Mouse (Mus musculus): ENCODE measurements at regions not wholly inside any gene's neighbourhood (a gene's known extent, or its start where the extent isn't known, plus 50 kb on each side); places are given as distances from the start of the nearest gene placed in this dataset.

DNA sequence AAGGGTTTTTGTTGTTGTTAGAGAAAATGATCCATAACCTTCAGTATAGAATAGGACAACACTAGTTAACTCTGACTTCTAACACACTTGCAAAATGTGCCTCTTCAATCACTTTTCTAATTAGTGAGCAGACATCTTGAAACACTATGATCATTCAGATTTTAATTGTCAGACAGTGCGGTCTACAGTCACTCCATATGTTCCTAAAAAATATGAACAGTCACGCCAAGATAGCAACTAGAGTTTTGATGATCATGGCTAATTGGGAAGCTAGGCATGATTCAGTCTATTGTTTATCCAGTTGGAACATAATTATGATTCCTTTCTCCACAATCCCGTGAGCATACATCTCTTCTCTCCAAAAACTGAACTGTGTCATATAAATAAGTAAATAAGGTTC lies 372.1 kb downstream of the Fam198b start:
- DNase-seq = no peak

DNA sequence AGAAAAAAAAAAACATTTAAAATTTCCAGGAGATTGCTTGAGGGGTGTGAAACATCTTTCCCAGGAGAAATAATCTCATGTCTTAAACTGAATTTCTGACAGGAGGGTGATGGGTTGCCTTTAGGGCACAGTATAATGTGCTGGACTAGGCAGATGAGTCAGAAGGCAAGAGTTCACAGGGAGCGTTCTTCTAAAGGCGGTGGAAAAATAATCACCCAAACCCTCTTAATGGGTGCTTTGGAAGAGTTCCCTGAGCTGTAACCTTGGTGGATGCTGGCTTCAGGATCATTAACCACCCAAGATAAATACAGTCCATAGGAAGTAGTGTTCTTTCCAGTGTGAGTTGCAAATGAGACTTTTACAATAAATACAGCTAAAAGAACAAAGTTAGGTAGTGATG lies 378.8 kb downstream of the Fam198b start:
- DNase-seq = no peak

DNA sequence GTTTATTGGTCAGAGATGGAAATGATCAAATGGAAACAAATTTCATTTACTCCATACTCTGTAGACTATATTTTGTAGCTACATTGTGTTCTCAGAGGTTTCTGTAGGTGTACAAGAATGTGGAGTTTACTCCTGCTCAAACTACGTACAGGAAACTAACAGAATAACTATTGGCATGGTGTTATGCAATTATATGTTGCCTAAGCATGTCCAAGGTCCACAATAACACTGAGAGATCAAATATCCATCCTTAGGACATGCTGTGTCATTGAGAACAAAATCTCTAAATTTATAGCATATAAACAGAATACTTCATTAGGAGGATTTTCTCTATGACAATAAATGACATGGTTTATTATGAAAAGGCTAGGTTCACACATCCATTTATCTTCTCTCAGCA lies 400.3 kb downstream of the Fam198b start:
- DNase-seq = no peak

DNA sequence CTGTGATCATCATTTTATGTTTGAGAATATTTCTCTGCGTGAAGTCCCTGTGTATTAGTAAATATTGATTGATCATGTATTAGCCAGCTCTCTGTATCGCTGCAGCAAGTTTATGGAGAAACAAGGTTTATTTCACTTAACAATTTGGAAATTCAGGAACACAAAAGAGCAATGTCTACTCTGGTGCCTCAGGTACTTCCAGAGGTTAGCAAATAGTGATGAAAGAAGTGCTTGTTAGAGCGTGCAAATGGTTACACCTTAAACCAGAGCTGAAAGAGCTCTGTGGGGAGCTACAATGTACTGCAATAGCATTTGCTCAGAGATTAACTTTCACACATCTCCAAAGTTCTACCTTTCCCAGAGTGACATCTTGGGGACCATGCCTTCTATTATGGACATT lies 400.9 kb downstream of the Fam198b start:
- DNase-seq = no peak

DNA sequence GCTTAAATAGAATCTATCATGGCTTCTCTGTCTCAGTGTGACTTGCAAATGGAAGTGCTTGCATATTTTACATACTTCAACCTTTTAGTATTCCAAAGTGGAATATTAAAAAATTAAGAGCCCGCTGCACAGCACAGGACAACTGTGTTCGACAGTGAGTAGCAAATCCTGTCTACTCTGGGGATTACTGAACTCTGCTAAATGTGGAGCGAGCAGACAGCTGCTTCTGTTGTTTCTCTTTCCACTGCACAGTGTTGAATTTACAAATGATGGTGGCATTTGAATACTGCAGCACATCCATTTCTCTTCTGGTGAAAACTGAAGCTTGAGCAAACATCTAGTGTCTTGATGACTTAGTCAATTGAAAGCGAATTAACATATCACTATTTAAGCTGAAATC lies 409.2 kb downstream of the Fam198b start:
- no peak for DNase-seq

DNA sequence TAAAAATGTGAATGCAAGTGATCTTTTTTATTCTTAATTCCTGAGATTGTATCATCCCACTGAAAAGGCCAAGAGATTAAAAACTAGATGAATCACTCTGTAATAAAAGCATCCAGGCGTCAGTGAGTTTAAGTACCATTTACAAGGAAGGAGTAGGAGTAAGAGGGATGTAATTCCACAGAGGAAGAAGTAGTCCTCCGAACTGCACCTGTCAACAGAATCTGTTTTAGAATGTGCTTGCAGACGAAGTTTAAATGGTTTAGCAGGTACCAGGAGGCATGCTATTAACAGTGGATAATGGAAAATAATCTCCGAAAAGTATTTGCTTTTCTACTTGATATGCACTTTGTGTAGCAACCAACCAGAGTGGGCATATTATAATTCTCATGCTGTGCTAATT lies 423.3 kb downstream of the Fam198b start:
- DNase-seq = no peak

DNA sequence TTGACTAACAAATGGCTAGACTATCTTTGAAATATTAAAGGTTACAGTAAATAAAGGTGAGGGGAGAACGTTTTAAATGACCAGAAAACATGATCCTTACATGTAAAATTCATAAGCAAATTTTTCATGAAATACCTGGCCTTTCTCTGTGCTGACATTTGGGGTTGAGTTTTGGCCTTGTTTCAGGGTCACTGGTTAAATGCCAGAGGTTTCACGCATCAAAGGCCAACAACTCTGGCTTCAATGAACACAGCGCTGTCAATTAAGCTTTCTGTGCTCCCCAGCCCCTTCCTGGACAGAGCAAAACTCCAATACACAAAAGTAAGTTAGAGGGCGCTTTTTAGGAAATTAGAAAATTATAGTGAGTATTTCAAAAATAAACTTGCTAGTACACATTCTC lies 425.6 kb downstream of the Fam198b start:
- no peak for DNase-seq

DNA sequence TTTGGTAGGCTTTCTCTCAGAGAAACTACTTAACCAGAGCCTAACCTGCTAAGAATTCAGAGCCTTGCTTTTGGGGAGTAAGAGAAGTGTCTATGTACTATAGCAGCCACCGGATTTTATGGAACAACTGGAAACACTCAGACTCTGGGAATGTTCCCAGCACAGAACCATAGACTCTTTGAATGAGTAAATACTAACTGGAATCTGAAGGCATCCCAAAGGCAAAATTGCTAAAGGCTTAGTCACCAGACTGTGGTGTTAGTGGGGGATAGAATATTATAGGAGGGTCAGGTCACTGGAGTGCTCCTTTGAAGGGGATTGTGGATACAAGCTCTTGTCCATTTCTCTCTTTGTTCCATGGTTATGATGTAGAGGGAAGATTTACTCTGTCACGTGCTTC lies 427.4 kb downstream of the Fam198b start:
- DNase-seq = no peak

DNA sequence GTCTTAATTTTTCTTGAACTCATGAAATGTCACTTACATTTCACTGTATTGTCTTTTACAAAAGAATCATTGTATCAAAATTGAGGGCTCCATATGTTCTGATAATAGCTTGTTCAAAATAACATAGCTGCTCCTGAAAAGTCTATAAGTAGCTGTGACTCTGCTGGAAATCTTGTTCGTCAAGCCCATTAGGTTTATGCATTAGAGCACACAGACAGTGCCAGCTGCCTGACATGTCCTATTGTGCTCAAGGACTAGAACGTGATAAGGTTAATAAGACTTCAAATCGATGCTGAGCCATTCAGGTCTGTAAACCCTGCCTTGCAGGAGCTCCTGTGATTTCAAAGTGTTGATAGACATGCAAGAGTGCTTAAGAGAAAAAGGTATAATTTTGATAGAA lies 438.0 kb downstream of the Fam198b start:
- DNase-seq = no peak

DNA sequence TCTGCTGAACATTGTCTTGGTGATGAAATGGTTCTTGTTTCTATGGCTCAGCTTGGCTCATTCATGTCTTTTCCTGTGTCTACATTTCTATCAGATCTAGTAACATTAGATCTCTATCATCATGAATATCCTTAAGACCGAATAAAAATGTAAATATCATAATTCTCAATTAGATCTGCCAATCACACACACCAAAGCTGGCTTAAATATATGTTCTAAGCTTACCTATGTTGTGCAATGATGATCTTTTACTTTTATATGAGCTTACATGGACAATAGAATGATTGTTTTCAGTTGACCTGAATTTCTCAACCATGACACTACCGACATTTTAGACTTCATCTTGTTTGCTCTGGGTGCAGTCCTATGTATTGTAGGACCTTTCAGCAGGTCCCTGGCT lies 440.4 kb downstream of the Fam198b start:
- DNase-seq = no peak

DNA sequence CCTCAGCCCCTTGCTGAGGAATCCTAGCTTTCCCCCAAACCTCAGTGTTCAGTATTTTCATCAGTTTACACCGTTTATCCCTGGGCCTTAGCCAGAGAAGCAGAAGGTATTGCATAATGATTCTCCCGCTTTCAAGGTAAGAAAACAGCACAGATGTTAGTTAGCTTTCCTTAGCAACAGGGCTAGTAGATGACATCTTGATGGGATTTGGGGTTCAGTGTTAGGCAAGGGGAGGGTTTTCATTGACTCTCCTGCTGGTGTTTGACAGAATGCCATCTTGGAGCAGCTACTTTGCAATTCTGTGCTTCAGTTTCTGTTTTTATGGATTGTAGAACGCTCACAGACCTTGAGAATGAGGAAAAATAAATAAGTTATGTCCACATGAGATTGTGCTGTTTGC lies 447.4 kb downstream of the Fam198b start:
- no peak for DNase-seq

DNA sequence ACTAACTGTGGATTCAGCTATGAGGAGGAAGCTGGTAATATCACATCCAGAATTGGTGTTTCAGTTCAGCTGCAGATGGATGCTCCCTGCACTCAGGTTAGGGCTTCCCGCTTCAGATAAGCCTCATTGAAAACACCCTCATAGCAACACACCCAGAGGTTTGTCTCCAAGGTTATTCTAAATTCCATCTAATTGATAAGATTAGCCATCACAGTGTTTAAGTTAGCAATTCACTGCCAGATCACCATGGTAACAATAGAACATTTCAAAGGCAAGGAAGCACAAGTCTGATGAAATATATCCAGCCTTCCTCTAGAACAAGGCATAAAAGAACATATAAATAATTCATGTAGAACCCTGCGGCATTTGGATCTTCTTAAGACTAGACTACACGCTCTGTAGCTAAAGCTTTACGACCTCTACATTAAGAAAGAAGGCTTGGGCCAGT lies 450.1 kb downstream of the Fam198b start:
- no peak for DNase-seq

DNA sequence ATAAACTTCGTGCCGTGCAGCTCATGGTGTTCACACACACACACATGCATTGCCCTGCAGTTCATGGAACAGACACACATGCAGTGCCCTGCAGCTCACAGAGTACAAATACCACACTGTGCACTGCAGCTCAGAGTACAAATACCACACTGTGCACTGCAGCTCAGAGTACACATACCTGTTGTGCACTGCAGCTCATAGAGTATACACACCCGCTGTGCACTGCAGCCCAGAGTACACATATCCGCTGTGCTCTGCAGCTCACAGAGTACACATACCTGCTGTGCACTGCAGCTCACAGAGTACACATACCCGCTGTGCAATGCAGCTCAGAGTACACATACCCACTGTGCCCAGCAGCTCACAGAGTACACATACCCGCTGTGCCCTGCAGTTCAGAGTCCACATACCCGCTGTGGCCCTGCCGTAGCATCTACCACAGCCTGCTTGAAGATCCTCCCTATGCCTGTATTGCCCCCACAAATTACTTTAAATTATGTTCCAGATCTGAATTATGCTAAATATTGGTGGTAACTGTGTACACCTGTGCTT lies 451.9 kb downstream of the Fam198b start:
- no peak for DNase-seq

DNA sequence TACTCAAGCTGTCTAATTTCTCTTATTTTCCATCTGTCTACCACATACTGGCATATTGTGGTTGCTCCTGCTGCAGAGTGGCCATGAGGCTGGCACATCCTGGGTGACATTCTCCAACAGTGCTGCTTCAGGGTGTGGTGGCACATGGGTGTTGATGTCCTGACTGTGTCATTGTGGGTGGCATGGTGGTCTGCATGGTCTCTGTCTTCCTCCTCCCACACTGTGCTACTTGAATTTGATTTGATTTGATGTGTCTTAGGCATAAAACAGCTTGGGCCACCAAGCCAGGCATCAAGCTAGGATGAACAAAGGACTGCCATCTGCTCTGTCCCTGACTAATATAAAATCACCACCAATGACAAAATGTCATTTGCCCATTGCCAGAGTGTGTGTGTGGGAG lies 434.7 kb downstream of the Gria2 start:
- no peak for DNase-seq

DNA sequence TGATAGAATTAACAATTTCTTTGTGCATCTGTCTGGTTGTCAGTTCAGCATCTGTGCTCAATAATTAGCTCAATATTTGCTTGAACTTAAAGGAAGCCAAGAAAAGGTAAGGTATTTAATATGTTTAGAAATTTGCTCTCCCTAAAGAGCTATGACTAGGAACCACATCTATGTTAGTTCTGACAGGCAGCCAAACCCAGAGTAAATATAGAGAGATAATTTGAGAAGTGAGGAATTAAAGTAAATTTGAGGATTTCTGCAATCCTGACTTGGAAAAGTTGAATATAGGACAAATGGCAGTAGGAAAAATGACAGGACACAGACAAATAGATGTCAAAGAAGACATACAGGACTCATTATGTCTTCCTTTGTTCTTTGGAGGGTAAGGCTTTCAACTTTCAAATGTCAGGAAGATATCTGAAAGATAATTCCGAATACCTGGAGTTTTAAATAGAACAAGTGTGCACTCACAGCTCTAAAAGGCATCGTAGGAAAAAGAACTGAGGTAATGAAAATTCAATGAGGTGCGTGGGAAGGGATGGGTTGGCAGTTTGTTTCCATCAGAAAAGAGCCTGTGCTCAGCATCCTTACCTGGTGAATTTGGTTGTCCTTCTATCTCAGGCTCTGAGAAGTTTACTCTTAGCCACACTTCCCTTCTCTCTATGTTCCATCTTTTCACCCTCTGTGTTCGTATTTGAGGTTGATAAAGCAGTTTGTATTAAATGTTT lies 433.3 kb downstream of the Gria2 start:
- DNase-seq = no peak

DNA sequence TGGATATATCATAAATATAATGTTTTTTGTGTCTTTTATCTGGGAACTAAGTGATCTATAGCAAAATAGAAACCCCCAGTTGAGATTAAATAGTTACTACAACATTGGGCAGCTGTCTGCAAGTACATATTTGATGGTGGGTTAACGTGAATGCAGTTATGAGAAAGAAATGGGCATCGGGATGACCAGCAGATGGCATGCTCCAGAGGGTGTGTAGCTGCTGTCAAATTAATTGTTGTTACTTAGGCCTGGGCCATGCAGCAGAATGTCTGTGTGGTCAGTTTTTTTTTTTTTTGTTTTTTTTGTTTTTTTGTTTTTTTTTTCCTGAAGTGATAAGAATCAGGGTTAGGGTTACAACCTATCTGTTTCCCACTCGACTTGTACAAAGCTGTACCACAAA lies 430.2 kb downstream of the Gria2 start:
- DNase-seq = no peak

DNA sequence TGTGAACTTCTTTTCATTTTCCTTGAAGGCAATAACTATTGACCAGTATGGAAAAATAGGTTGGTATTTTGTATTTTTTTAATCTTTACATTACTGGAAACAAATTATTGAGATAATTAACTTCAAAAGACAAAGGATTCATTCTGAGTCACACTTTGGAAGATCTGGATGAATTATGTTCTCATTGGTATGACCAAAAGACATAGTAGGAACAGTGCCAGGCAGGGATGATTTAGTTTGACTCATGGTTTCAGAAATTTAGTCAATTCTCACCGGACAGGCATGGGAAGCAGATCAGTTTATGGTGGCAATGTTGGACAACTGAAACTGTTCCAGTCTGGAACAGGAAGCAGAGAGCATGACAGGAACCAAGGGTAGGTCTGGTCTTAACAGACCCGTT lies 416.6 kb downstream of the Gria2 start:
- no peak for DNase-seq

DNA sequence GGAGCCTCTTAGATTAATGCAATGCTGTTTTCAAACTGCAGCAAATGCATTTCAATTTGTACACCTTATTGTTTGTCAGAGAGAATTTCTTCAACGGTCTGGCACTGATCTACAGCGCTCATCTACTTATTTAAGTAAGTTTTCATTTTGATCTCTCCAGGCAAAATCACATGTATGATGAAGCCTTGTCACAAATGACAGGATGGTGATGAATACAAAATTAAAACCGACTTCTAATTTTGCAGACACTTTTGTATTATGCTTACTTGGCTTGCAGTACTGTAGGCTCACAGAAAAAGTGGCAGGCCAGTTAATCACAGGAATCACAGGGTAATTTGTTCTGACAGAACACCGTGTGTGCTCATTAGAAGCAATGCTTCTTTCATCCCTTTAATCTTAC lies 406.4 kb downstream of the Gria2 start:
- no peak for DNase-seq

DNA sequence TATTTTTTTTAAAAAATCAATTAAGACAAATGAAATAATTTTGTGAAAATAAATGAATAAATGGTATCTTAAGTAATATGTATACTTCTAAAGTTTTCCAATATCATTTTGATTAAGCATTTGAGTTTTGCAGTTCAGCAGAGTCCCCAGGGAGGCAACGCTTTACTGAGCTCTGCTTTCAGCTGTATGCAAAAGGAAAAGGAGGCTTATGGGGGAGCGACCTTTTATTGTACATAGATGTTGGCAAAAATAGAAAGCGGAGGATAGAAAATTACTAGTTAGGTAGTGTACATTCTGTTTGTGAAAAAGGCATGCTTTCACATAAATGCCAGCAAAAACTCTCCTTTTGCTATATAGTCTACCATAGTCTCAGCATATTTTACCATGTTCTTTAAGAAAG lies 382.2 kb downstream of the Gria2 start:
- no peak for DNase-seq

DNA sequence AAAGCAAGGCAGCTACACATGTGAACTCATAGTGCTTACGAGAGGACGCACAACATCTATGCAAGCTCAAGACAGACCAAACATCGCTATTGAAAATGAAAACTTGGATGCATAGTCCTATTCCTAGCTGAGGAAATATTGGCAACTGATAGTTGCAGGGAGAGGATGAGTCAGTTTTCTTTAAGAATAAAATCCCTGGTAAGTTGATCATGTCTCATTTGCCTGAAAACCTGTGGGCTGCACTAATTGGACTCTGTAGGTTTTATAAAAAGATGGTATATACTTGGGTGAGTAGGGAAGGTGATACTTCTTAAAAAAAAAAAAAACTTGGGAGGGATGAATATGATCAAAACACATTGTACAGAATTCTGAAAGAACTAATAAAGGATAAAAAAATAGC lies 381.2 kb downstream of the Gria2 start:
- no peak for DNase-seq

DNA sequence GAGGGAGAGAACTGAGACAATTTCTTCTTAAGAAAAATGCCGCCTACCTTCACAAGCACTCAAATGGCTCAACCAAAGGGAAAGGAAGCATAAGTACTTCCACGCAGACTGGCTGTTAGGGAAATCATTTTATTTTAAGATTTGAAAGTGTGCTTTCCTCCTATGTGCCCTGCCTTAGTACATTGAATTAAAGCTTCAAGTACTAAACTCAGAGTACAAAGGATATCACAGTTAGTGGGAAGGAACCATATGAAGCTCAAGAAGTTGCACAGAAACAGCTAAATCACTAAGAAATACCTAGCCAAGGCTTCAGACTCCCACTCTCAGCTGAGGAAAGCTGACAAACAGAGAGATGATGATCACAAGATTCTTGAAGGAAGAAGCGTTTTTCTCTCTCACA lies 380.5 kb downstream of the Gria2 start:
- no peak for DNase-seq

DNA sequence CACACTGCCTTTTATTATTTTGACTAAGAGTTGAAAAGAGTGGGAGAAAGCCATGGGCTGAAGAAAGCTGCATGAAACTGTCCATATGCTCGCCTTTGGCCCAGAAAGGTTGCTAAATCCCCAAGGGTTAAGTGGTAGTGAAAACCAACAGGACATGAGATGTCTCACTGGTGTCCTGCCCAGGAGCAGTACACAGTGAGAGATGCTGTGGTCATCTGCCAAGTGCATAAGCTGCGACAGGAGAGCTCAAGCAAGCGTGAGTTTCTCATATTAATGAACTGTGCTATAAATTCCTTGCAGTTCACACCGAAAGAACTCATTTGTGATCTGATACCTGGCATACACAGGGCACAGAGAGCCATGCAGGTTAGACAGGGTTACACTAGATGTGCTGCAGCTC lies 380.0 kb downstream of the Gria2 start:
- no peak for DNase-seq
